Mouse (Mus musculus) bone marrow macrophage, adult 2 months (primary cell): Measurements from ENCODE around the gene Slc6a17.

Experiments
- CTCF ChIP-seq: IDR thresholded peaks from 2 replicates; pipeline ENCODE4 v1.5.1; 2012; ENCODE audit warnings: low read depth, mild to moderate bottlenecking, low read length, moderate library complexity
- POLR2A ChIP-seq: IDR thresholded peaks from 2 replicates; pipeline ENCODE4 v1.6.1; 2012; ENCODE audit warnings: mild to moderate bottlenecking, low read depth, low read length, borderline replicate concordance

- TF ChIP-seq POLR2A: no peak
- TF ChIP-seq CTCF: no peak
These were observed 6.4 kb downstream of the Slc6a17 start for GRCm38 (mm10) chr3:107511416-107511815.
